Mouse (Mus musculus) bone marrow macrophage, adult 2 months (primary cell): Measurements from ENCODE around the gene Anks1b.

Experiments used
- CTCF ChIP-seq: IDR thresholded peaks from 2 replicates; pipeline ENCODE4 v1.5.1; 2012; ENCODE audit warnings: low read depth, mild to moderate bottlenecking, low read length, moderate library complexity
- POLR2A ChIP-seq: IDR thresholded peaks from 2 replicates; pipeline ENCODE4 v1.6.1; 2012; ENCODE audit warnings: mild to moderate bottlenecking, low read depth, low read length, borderline replicate concordance

DNA sequence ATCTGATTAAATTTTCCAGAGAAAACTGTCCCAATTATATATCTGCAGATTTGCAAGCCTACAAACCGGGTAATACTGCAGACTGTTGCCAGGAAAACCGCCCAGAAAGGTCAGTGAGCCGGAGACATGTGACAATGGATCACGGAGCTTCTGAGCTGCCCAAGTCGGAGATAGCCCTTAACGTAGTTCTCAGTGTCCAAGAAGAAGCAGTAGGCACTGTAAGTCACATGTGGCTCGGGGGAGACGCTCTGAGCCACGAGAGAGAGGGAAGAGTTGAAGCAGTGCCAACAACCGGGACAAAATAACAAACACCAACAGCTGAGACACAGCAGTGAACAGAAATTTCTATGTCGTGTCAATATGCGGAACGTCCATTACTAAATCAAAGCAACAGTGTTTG is 1128.1 kb downstream of the Anks1b start:
- TF ChIP-seq POLR2A (no peak), CTCF (no peak)
